Mouse (Mus musculus): Measurements from ENCODE around the gene Sema6d.

- TF ChIP-seq CTCF (conservative IDR thresholded peaks at IDR 0.05; ENCODE audit: insufficient read depth, insufficient read length, low read depth, low read length): no peak
- TF ChIP-seq POLR2A (IDR thresholded peaks at IDR 0.05; ENCODE audit: low read depth, low read length): no peak
Observed at GRCm38 (mm10) chr2:124490010-124490801, 400.4 kb downstream of the Sema6d start.
